Mouse (Mus musculus): ENCODE data around the gene Lingo1. TPM values are rescaled to one million over a fixed set of nuclear protein-coding genes. Genes with fewer than 3 reads are reported as not detected.

Gene Lingo1
- polyA plus RNA-seq, 1 experiment from 2014 or later, result 93.4 TPM

- Histone ChIP-seq H3K27ac (replicated peaks) (no peak overlapping the region), H3K4me2 (no peak overlapping the region)
- 49% methylated on average over 16 of the region's 16 CpGs for WGBS
Observed at GRCm38 (mm10) chr9:56656766-56657542, 139.3 kb downstream of the Lingo1 start.

DNA sequence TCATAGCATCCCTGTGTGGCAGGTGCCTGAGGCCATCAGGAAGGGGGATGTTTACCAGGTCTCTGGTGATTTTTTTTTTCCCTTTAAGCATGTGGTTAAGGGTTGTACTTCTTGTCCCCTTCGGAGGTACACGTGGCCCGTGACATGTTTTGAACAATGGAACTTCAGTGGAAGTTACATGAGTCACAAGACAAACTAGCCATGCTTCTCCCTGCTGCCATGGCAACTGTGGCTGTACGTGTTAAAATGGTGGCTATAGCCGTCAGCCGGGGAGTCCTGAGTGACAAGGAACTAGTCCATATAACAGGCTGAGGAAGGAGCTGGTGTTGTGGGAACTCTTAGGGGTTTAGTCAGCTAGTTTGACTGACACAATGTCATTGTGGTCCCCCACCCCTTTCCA is 141.1 kb downstream of the Lingo1 start:
- Histone ChIP-seq H3K4me2 (no peak overlapping the region), H3K27ac (replicated peaks) (no peak overlapping the region), H3K4me3 (no peak overlapping the region), H3K27me3 (no peaks in the 10 kb centered on the region), H3K9me3 (no peaks in the 10 kb centered on the region), H3K9ac (no peak overlapping the region), H3K36me3 (no peaks in the 10 kb centered on the region), H3K4me1 (replicated peaks) (peaks cover 36% of the 10 kb centered on the region)
- no peak for ATAC-seq (ENCODE audit: low FRiP score, low read depth)
- 17% methylated on average over 6 of the region's 6 CpGs for WGBS

More at GRCm38 (mm10) chr9:56656766-56657542, 139.3 kb downstream of the Lingo1 start:
- H3K27me3 ChIP-seq, result no peaks in the 10 kb centered on the region
- H3K36me3 ChIP-seq, result no peaks in the 10 kb centered on the region
- H3K9me3 ChIP-seq, result no peaks in the 10 kb centered on the region
- no peak overlapping the region for H3K4me3 ChIP-seq
- no peak for ATAC-seq (ENCODE audit: low FRiP score, low read depth)
- no peak overlapping the region for H3K9ac ChIP-seq
- peaks cover 36% of the 10 kb centered on the region for H3K4me1 ChIP-seq (replicated peaks)

DNA sequence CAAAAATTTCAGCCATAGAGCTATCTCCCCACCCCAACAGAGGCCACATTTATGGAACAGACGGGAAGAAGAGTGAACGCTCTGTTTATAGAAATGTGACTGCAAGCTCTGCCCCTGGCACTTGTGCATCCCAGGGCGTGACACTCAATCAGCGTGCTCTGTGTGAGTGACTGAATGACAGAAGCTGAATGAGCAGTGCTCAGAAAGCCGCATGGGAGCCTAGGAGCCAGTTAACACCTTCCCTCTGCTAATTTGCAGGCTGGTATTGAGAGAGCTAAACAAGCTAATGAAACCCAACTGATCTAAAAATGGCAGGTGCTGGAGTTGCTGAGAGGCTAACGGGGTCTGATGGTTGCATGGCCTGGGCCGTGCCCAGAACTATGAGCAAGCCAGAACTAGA is 143.7 kb downstream of the Lingo1 start:
- no peak overlapping the region for H3K4me3 ChIP-seq
- H3K9ac ChIP-seq, result no peak overlapping the region
- 70% methylated on average over 7 of the region's 7 CpGs for WGBS
- H3K4me2 ChIP-seq, result no peak overlapping the region
- H3K27me3 ChIP-seq, result no peaks in the 10 kb centered on the region
- no peaks in the 10 kb centered on the region for H3K9me3 ChIP-seq
- ATAC-seq (ENCODE audit: low FRiP score, low read depth), result no peak
- H3K4me1 ChIP-seq (replicated peaks), result peaks cover 32% of the 10 kb centered on the region
- no peak overlapping the region for H3K27ac ChIP-seq (replicated peaks)
- H3K36me3 ChIP-seq, result no peaks in the 10 kb centered on the region

DNA sequence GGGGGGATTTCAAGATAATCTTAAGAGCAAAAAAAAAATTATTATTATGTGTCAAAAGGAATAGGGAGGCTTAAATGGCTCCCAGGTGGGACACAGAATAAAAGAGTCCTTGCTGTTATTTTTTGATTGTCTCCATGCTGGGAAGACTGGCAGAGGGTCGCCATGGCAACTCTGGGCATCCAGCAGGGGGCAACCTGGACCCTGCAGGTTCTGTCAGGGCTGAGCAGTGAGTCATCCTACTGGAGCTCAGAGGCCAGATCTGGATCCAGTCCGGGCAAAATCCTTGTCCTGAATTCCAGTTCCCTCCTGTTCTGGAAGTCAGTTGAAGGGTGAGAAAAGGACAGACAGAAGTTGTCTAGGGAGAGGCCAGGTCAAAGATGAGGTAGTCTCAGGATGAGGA is 144.7 kb downstream of the Lingo1 start:
- Histone ChIP-seq H3K36me3 (no peaks in the 10 kb centered on the region), H3K27me3 (no peaks in the 10 kb centered on the region), H3K9ac (no peak overlapping the region), H3K4me1 (replicated peaks) (peaks cover 25% of the 10 kb centered on the region), H3K4me3 (no peak overlapping the region), H3K27ac (replicated peaks) (no peak overlapping the region), H3K9me3 (no peaks in the 10 kb centered on the region), H3K4me2 (no peak overlapping the region)
- ATAC-seq (ENCODE audit: low FRiP score, low read depth), result no peak
- WGBS, result 35% methylated on average over 2 of the region's 2 CpGs

DNA sequence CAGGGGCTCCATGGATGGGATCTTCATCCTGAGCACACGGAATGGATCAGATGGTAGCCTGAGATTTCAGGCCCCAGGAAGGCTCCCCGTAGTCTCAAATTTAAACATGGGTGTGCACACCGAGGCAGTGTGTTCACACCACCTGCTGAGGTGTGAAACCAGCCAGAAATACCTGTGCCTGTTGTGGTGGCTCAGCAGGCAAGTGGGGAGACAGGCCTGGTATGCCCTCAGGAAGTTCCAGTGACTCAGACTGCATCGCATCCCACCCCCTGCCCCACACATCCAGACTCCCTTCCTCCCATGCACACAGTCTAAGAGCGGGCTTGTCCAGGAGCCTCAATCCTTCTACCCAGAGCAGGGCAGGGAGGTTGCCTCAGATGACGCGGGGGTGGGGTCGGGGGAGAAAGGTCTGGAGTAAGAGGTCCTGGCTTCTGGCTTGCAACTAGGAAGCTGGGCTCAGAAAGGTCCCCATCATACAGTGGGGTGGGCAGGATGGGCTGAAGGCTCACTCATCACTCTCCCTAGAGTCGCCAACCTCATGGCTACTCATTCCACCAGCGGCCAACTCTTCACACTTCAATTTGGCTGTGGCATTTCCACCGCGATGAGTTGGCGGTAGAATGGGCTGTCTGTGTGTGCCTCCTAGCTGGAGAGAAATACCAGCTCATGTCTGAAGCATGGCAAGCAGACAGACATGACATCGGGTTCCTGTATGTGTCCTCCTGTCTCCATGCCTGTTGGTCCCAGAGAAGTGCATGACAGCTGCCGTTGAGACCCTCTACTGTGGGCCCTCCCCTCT is 149.8 kb downstream of the Lingo1 start:
- no peak overlapping the region for H3K27ac ChIP-seq (replicated peaks)
- no peak overlapping the region for H3K4me3 ChIP-seq
- H3K4me1 ChIP-seq (replicated peaks), result peaks cover 32% of the 10 kb centered on the region
- no peaks in the 10 kb centered on the region for H3K36me3 ChIP-seq
- 90% methylated on average over 15 of the region's 15 CpGs for WGBS
- no peaks in the 10 kb centered on the region for H3K9me3 ChIP-seq
- no peak overlapping the region for H3K4me2 ChIP-seq
- H3K9ac ChIP-seq, result no peak overlapping the region
- no peak for ATAC-seq (ENCODE audit: low FRiP score, low read depth)
- H3K27me3 ChIP-seq, result no peaks in the 10 kb centered on the region

GRCm38 (mm10) chr9:56643474-56643873 is 152.8 kb downstream of the Lingo1 start:
- peaks cover 36% of the 10 kb centered on the region for H3K4me1 ChIP-seq (replicated peaks)
- 0 out of 2 replicates have a peak overlapping the region, but pooled peaks have one; percentile 28 for H3K27ac ChIP-seq (replicated peaks)
- no peak overlapping the region for H3K4me3 ChIP-seq
- no peak overlapping the region for H3K9ac ChIP-seq
- ATAC-seq (ENCODE audit: low FRiP score, low read depth), result peak; percentile 68
- H3K9me3 ChIP-seq, result no peaks in the 10 kb centered on the region
- peaks cover 9% of the 10 kb centered on the region; the same call in 1 of the 2 replicates for H3K27me3 ChIP-seq
- no peaks in the 10 kb centered on the region for H3K36me3 ChIP-seq
- no peak overlapping the region for H3K4me2 ChIP-seq
- WGBS, result 40% methylated on average over 5 of the region's 5 CpGs

DNA sequence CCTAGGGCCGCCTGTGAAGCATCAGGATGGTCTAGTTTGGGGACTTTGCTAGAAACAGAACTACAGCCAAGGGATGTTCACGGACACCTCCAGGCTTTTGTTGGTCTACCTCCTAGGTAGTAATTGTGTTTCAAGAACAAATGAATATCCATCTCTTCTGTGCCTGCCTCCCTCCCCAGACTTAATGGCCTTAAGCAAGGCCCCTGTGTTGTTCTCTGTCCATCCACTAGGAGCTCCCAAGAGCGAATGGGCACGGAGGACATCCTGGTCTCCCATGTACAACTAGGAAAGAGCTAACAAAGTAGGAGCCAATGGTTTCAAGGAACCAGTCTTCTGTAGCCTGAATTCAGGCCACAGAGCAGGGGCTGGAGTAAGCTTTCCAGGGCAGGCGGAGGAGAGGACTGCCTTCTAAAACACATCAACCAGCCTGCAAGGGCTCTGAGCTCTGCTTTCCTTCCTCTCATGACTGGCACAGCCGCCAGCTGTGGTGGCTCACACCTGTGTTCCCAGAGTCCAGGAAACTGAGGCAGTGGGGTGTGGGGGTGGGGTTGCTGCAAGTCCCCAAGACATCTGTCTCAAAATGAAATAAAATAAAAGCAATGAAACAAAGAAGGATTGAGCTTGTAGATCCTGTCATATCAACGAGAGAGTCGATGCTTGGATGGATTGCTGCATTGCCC is 157.9 kb downstream of the Lingo1 start:
- no peak overlapping the region for H3K4me3 ChIP-seq
- WGBS, result 58% methylated on average over 8 of the region's 8 CpGs
- peaks cover 41% of the 10 kb centered on the region for H3K4me1 ChIP-seq (replicated peaks)
- no peak overlapping the region for H3K4me2 ChIP-seq
- H3K27me3 ChIP-seq, result peaks cover 19% of the 10 kb centered on the region; the same call in 1 of the 2 replicates
- no peaks in the 10 kb centered on the region for H3K9me3 ChIP-seq
- no peak overlapping the region for H3K9ac ChIP-seq
- no peak for ATAC-seq (ENCODE audit: low FRiP score, low read depth)
- no peak overlapping the region for H3K27ac ChIP-seq (replicated peaks)
- no peaks in the 10 kb centered on the region for H3K36me3 ChIP-seq

GRCm38 (mm10) chr9:56637403-56637857 is 158.8 kb downstream of the Lingo1 start:
- no peak for ATAC-seq (ENCODE audit: low FRiP score, low read depth)
- Histone ChIP-seq H3K27ac (replicated peaks) (no peak overlapping the region), H3K4me1 (replicated peaks) (peaks cover 42% of the 10 kb centered on the region), H3K36me3 (no peaks in the 10 kb centered on the region), H3K9me3 (no peaks in the 10 kb centered on the region), H3K27me3 (peaks cover 19% of the 10 kb centered on the region; the same call in 1 of the 2 replicates), H3K4me3 (peak overlapping the region; percentile 8; the same call in 1 of the 2 replicates), H3K9ac (no peak overlapping the region), H3K4me2 (peak overlapping the region; percentile 42)
- WGBS, result 2% methylated on average over 22 of the region's 29 CpGs

GRCm38 (mm10) chr9:56636766-56637402 is 159.4 kb downstream of the Lingo1 start:
- Histone ChIP-seq H3K36me3 (no peaks in the 10 kb centered on the region), H3K4me2 (peak overlapping the region; percentile 42), H3K4me3 (0 out of 2 replicates have a peak overlapping the region, but pooled peaks have one; percentile 8), H3K4me1 (replicated peaks) (peaks cover 47% of the 10 kb centered on the region), H3K27ac (replicated peaks) (no peak overlapping the region), H3K9ac (no peak overlapping the region), H3K27me3 (peaks cover 19% of the 10 kb centered on the region; the same call in 1 of the 2 replicates), H3K9me3 (no peaks in the 10 kb centered on the region)
- ATAC-seq (ENCODE audit: low FRiP score, low read depth), result no peak
- 45% methylated on average over 11 of the region's 11 CpGs for WGBS

DNA sequence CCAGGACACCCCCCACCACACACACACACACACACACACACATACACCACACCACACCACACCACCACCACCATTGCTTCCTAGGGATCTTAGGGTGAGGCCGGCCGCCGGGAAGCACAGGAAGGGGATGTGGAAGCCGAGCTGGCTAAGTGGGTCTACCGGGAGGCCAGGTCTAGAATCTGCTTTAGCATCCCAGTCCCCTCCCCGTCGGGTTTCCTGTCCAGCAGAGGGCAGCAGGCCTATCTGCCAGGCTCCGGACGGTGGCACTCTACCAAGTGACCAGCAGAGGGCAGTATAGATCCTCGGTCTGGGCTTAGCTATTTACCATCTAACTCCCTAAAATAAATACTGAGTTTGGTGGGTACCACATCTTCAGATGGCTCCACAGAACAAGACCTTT is 160.1 kb downstream of the Lingo1 start:
- WGBS, result 0% methylated on average over 10 of the region's 10 CpGs
- peaks cover 54% of the 10 kb centered on the region for H3K4me1 ChIP-seq (replicated peaks)
- no peaks in the 10 kb centered on the region for H3K9me3 ChIP-seq
- H3K4me2 ChIP-seq, result peak overlapping the region; percentile 89
- peak; percentile 59 for ATAC-seq (ENCODE audit: low FRiP score, low read depth)
- peak overlapping the region; percentile 95 for H3K27ac ChIP-seq (replicated peaks)
- H3K36me3 ChIP-seq, result no peaks in the 10 kb centered on the region
- H3K9ac ChIP-seq, result peak overlapping the region; percentile 96
- H3K4me3 ChIP-seq, result peak overlapping the region; percentile 93
- H3K27me3 ChIP-seq, result peaks cover 19% of the 10 kb centered on the region; the same call in 1 of the 2 replicates

- Histone ChIP-seq H3K4me2 (peak overlapping the region; percentile 89), H3K27me3 (peaks cover 19% of the 10 kb centered on the region; the same call in 1 of the 2 replicates), H3K4me3 (peak overlapping the region; percentile 93), H3K9ac (peak overlapping the region; percentile 96), H3K9me3 (no peaks in the 10 kb centered on the region), H3K27ac (replicated peaks) (peak overlapping the region; percentile 95), H3K36me3 (no peaks in the 10 kb centered on the region), H3K4me1 (replicated peaks) (peaks cover 60% of the 10 kb centered on the region)
- ATAC-seq (ENCODE audit: low FRiP score, low read depth), result peak; percentile 76
- under 1% methylated on average over 43 of the region's 68 CpGs for WGBS
Observed at GRCm38 (mm10) chr9:56635498-56636121, 160.7 kb downstream of the Lingo1 start.
